Comparison of ENCODE assay signal across 12 mouse cellular contexts in genomic region chr9:110530650-110531049, GRCm38 (mm10). TPM values are rescaled to one million over a fixed set of nuclear protein-coding genes. Genes with fewer than 3 reads are reported as not detected.
DNase-seq lines count a peak whose midpoint lies in the region; ATAC-seq and TF ChIP-seq lines count a peak whose summit lies in the region.
"Had no signal": no experiment of that assay in that cellular context is flagged by ENCODE, and none has a peak within 500 bp of the region (broad histone marks: within the 10 kb centered on the region; RNA-seq: fewer than 3 reads in every experiment).

No protein-coding gene starts in this region.

- no peak overlapping the region for H3K9ac ChIP-seq in hindbrain, embryonic 11.5 days (ENCODE audit: low read depth, low read length)
- H3K9ac ChIP-seq in hindbrain, embryonic 16.5 days (ENCODE audit: low read depth, low read length), result no peak overlapping the region
- H3K9ac ChIP-seq in liver, embryonic 12.5 days, result no peak overlapping the region

- TF ChIP-seq CTCF in thymus, adult 2 months (IDR thresholded peaks at IDR 0.05; ENCODE audit: borderline replicate concordance, control insufficient read depth, extremely low read depth, insufficient read depth, low read length, poor library complexity), result no peak

- no peak overlapping the region for H3K27ac ChIP-seq in hindbrain, embryonic 11.5 days (ENCODE audit: low read depth, low read length)
- no peak overlapping the region for H3K27ac ChIP-seq in hindbrain, embryonic 16.5 days (ENCODE audit: low read depth, low read length)
- no peak overlapping the region for H3K27ac ChIP-seq in thymus, adult 2 months (ENCODE audit: control insufficient read depth, insufficient read depth, low read length)
- peak overlapping the region; percentile 67 for H3K27ac ChIP-seq in liver, embryonic 12.5 days

- intact Hi-C loops in left cerebral cortex, postnatal 14 days (cut with DNase I), result loop anchor here (5.0 kb wide), 1 partner anchor 53 kb away; the partner anchor contains the start of genes Kif9 and Klhl18

- H3K27me3 ChIP-seq in hindbrain, embryonic 11.5 days (ENCODE audit: control insufficient read depth, insufficient read depth, low read length), result no peaks in the 10 kb centered on the region
- H3K27me3 ChIP-seq in hindbrain, embryonic 16.5 days (replicated peaks; ENCODE audit: control insufficient read depth, insufficient read depth, low read length), result no peaks in the 10 kb centered on the region
- no peaks in the 10 kb centered on the region for H3K27me3 ChIP-seq in thymus, adult 2 months (ENCODE audit: control insufficient read depth, insufficient read depth, low read length)
- H3K27me3 ChIP-seq in liver, embryonic 12.5 days (replicated peaks), result no peaks in the 10 kb centered on the region
- H3K27me3 ChIP-seq: megakaryocyte, embryonic 14.5 days had no signal

- no peaks in the 10 kb centered on the region for H3K36me3 ChIP-seq in hindbrain, embryonic 11.5 days (ENCODE audit: control insufficient read depth, insufficient read depth, low read length)
- H3K36me3 ChIP-seq in hindbrain, embryonic 16.5 days (ENCODE audit: control insufficient read depth, insufficient read depth, low read length), result no peaks in the 10 kb centered on the region
- no peaks in the 10 kb centered on the region for H3K36me3 ChIP-seq in thymus, adult 2 months (ENCODE audit: control insufficient read depth, insufficient read depth, low read length)
- H3K36me3 ChIP-seq in liver, embryonic 12.5 days, result no peaks in the 10 kb centered on the region

- peak; percentile 4 for DNase-seq in hindbrain, embryonic 11.5 days (ENCODE audit: low spot score)
- peak; percentile 21 for DNase-seq in thymus, postnatal 0 days (ENCODE audit: low spot score)
- DNase-seq in thymus, adult 2 months, result no peak
- DNase-seq in kidney, postnatal 25 days, result no peak
- DNase-seq in left cerebral cortex, postnatal 14 days (ENCODE audit: low spot score in 2 of 2), result no peak
- DNase-seq: right cerebral cortex, postnatal 4 days had no signal

- H3K4me3 ChIP-seq in hindbrain, embryonic 11.5 days (ENCODE audit: low read depth, low read length), result no peak overlapping the region
- no peak overlapping the region for H3K4me3 ChIP-seq in hindbrain, embryonic 16.5 days (ENCODE audit: low read length)
- H3K4me3 ChIP-seq in thymus, adult 2 months (ENCODE audit: control insufficient read depth, insufficient read depth, low read length), result no peak overlapping the region
- H3K4me3 ChIP-seq in liver, embryonic 12.5 days, result peak overlapping the region; percentile 97

- H3K4me2 ChIP-seq in hindbrain, embryonic 11.5 days (replicated peaks; ENCODE audit: low read depth, low read length), result no peak overlapping the region
- H3K4me2 ChIP-seq in hindbrain, embryonic 16.5 days (ENCODE audit: low read length), result no peak overlapping the region
- H3K4me2 ChIP-seq in liver, embryonic 12.5 days, result peak overlapping the region; percentile 91

- ATAC-seq in hindbrain, embryonic 11.5 days (ENCODE audit: low FRiP score), result no peak
- ATAC-seq in hindbrain, embryonic 16.5 days, result no peak
- no peak for ATAC-seq in liver, embryonic 12.5 days
- ATAC-seq in erythroblast, adult 5-6 weeks (replicated peaks; ENCODE audit: low FRiP score, poor library complexity, severe bottlenecking), result no peak
- ATAC-seq: inflammation-experienced regulatory T-cells, adult 6 months had no signal

- no peak for TF ChIP-seq POLR2A in thymus, adult 2 months (IDR thresholded peaks at IDR 0.05; ENCODE audit: control insufficient read depth, extremely low read depth, insufficient read depth, low read length, poor library complexity)

- no peaks in the 10 kb centered on the region for H3K9me3 ChIP-seq in hindbrain, embryonic 11.5 days (ENCODE audit: control insufficient read depth, low read length)
- no peaks in the 10 kb centered on the region for H3K9me3 ChIP-seq in hindbrain, embryonic 16.5 days (ENCODE audit: control insufficient read depth, low read length)
- no peaks in the 10 kb centered on the region for H3K9me3 ChIP-seq in liver, embryonic 12.5 days (replicated peaks)
- H3K9me3 ChIP-seq: megakaryocyte, embryonic 14.5 days had no signal

- peaks cover 7% of the 10 kb centered on the region; the same call in 1 of the 2 replicates for H3K4me1 ChIP-seq in hindbrain, embryonic 11.5 days (replicated peaks; ENCODE audit: control insufficient read depth, insufficient read depth, low read length)
- H3K4me1 ChIP-seq in hindbrain, embryonic 16.5 days (ENCODE audit: control insufficient read depth, insufficient read depth, low read depth, low read length), result peaks cover 26% of the 10 kb centered on the region
- H3K4me1 ChIP-seq in thymus, adult 2 months (replicated peaks; ENCODE audit: control insufficient read depth, insufficient read depth, low read length), result 0 out of 2 replicates have a peak, but pooled peaks cover 4% of the 10 kb centered on the region
- peaks cover 48% of the 10 kb centered on the region for H3K4me1 ChIP-seq in liver, embryonic 12.5 days

- WGBS in hindbrain, embryonic 11.5 days, result 75% methylated on average over 3 of the region's 3 CpGs
- WGBS in hindbrain, embryonic 16.5 days, result 69% methylated on average over 3 of the region's 3 CpGs
- 14% methylated on average over 3 of the region's 3 CpGs for WGBS in thymus, adult 2 months
- WGBS in liver, embryonic 12.5 days (ENCODE audit: insufficient replicate concordance), result 37% methylated on average over 3 of the region's 3 CpGs

RNA-seq across cellular contexts. Expression of gene Setd2, which starts 1.7 kb away (rescaled TPM):
- 48.3 and 60.9 TPM in 2 replicates for polyA plus RNA-seq in hindbrain, embryonic 11.5 days (2014; fragmentation: Nextera tagmentation; extraction: Ambion mirVana)
- polyA plus RNA-seq in hindbrain, embryonic 16.5 days (2015; fragmentation: Nextera tagmentation; extraction: Ambion mirVana), result 28.0 and 28.8 TPM in 2 replicates
- polyA plus RNA-seq in thymus, postnatal 0 days (2015; fragmentation: Nextera tagmentation; extraction: Ambion mirVana), result 27.2 and 35.5 TPM in 2 replicates
- polyA plus RNA-seq in thymus, adult 2 months (2012; rRNA removed), result 78.1 and 85.6 TPM in 2 replicates
- 18.6 and 20.4 TPM in 2 replicates for polyA plus RNA-seq in liver, embryonic 12.5 days (2016; fragmentation: Nextera tagmentation; extraction: Ambion mirVana)
- total RNA-seq in erythroblast, adult 5-6 weeks (2015; ENCODE audit: low replicate concordance), result 69.6 and 79.0 TPM in 2 replicates
- 82.8 and 140 TPM in 2 replicates for total RNA-seq in erythroblast, adult 5-6 weeks (2017; ENCODE audit: low replicate concordance)
- total RNA-seq in left cerebral cortex, postnatal 14 days (2021), result 10 to 100 TPM; 69.3 to 71.6 TPM

RNA-seq across cellular contexts. Expression of gene Kif9, which starts 53.9 kb away (rescaled TPM):
- polyA plus RNA-seq in hindbrain, embryonic 11.5 days (2014; fragmentation: Nextera tagmentation; extraction: Ambion mirVana), result 3.3 and 3.9 TPM in 2 replicates
- 6.1 and 6.8 TPM in 2 replicates for polyA plus RNA-seq in hindbrain, embryonic 16.5 days (2015; fragmentation: Nextera tagmentation; extraction: Ambion mirVana)
- polyA plus RNA-seq in thymus, postnatal 0 days (2015; fragmentation: Nextera tagmentation; extraction: Ambion mirVana), result 1.2 and 1.4 TPM in 2 replicates
- 0.90 and 1.6 TPM in 2 replicates for polyA plus RNA-seq in thymus, adult 2 months (2012; rRNA removed)
- polyA plus RNA-seq in liver, embryonic 12.5 days (2016; fragmentation: Nextera tagmentation; extraction: Ambion mirVana), result 0.26 and 0.39 TPM in 2 replicates
- 0.84 TPM in 1 of 2 replicates, not detected in the other for total RNA-seq in erythroblast, adult 5-6 weeks (2015; ENCODE audit: low replicate concordance)
- total RNA-seq in erythroblast, adult 5-6 weeks (2017; ENCODE audit: low replicate concordance), result 0.42 TPM in 1 of 2 replicates, not detected in the other
- total RNA-seq in left cerebral cortex, postnatal 14 days (2021), result 1 to 10 TPM; 4.6 to 6.4 TPM
- total RNA-seq: gastrocnemius, adult 18-20 months had no signal

RNA-seq across cellular contexts. Expression of gene Klhl18, which starts 54.2 kb away (rescaled TPM):
- 9.2 and 9.7 TPM in 2 replicates for polyA plus RNA-seq in hindbrain, embryonic 11.5 days (2014; fragmentation: Nextera tagmentation; extraction: Ambion mirVana)
- polyA plus RNA-seq in hindbrain, embryonic 16.5 days (2015; fragmentation: Nextera tagmentation; extraction: Ambion mirVana), result 27.4 and 30.7 TPM in 2 replicates
- 3.5 and 4.2 TPM in 2 replicates for polyA plus RNA-seq in thymus, postnatal 0 days (2015; fragmentation: Nextera tagmentation; extraction: Ambion mirVana)
- polyA plus RNA-seq in thymus, adult 2 months (2012; rRNA removed), result 19.0 and 21.2 TPM in 2 replicates
- 3.6 and 3.8 TPM in 2 replicates for polyA plus RNA-seq in liver, embryonic 12.5 days (2016; fragmentation: Nextera tagmentation; extraction: Ambion mirVana)
- 4.8 and 18.4 TPM in 2 replicates for total RNA-seq in erythroblast, adult 5-6 weeks (2015; ENCODE audit: low replicate concordance)
- 2.4 and 3.4 TPM in 2 replicates for total RNA-seq in erythroblast, adult 5-6 weeks (2017; ENCODE audit: low replicate concordance)
- 10 to 100 TPM; 31.4 to 33.8 TPM for total RNA-seq in left cerebral cortex, postnatal 14 days (2021)

Comparison
In these comparisons a context has a peak if more than half of its experiments do, and no peak if none do; other contexts are left out.
1. DNase-seq: peak in hindbrain, embryonic 11.5 days (single experiment) and thymus, postnatal 0 days (single experiment); none in thymus, adult 2 months (single experiment), kidney, postnatal 25 days (0 of 2) and left cerebral cortex, postnatal 14 days (0 of 2).